Mouse (Mus musculus): ENCODE data around the gene Ranbp10.
A peak's percentile ranks its signal among the peaks of the same experiment; 100 is the strongest.

Ranbp10 gene

DNA sequence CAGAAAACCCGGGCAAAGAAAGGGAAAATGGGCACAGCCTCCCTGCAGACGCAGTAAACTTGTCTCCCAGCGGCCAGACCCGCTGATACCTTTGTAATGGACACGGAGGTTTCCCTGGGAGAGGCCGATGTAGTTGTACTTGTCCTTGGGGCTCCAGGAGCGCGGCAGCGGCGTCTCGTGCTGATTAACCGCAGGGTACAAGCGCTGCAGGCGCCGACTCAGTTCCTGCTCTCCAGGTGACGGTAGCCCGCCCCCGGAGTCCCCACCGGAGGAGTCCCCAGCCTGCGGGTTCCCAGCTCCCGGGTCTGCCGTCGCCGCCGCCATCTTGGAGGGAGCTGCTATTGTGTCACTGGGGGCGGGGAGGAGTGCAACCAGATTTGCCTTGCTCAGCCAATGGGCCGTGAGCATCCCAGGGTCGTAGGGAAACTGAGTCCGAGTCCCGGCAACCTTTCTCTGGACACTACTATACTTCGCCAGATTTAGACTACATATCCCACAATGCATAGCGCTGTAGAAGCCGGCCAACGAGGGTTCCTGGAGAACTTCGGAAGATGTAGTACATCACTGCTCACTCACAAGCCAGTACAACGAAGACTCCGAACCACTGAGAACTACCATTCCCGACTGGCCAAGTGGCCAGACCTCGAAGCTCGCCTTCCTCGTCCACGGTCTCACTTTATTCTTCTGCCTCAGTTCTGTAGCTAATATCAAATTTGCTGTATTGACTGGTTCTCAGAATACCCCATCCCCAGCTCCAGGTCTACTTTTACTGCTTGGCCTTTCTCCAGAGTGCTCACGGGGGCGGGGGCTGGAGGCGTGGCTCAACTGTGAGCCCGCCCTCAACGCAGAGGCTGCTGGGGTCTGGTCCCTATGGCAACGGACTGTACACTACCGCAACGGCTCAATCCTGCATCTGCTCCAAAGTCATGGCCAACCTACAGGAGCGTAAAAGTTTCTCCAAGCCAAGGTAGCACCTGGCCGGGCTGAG is at the start of gene Ranbp10, which contains the start of gene Tsnaxip1:
Gene Ranbp10 (minus strand): TSS at position 490 of the 988 bp plus-strand sequence.
Gene Tsnaxip1 (plus strand): TSS at position 871 of the 988 bp plus-strand sequence.
- DNase-seq (ENCODE audit: low read depth, low spot score) = peak; percentile 98

DNA sequence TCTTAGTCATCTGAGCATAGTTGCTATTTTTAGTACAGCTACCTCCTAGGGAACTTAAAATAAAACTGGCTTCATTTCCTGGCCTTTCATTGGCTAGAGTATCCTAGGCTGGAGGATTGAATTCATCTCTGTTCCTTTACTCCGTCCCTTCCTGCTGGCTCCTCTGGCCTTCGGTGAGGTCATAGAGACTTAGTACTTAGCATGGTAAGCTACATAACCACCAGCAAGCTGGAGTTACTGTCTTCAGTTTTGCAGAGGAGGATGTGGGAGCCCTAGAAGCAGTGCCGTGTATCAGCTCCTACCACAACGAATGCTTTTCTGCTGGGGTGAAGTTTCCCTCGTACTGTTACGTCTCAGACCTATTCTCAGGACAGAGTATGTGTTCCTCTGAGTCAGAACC is 47.2 kb upstream of the Ranbp10 start:
- no peak for DNase-seq (ENCODE audit: low read depth, low spot score)

DNA sequence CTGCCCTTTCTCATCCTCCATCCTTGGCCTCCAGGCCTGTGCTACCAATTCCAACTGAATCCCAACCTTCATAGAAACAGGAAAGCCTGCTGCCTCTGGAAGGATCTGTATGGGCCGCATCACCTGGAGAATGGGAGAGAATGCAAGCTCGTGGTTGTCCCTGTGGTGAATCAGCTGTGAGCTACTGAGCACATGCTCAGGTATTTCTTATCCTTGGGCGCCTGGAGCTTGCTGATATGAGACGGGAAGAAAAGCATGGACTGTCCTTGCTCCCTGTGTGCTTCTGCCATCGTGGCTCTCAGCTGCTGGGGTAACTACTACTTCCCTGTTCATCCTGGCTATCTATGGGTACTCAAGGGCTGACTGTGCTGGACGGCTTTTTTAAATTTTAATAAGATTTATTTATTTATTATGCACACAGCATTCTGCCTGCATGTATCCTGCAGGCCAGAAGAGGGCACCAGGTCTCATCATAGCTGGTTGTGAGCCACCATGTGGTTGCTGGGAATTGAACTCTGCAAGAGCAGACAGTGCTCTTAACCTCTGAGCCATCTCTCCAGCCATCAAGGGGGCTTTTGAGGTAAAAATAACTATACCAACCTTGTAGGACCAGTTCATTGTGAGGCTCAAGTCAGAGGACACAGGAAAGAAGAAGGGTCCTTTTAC is 39.3 kb upstream of the Ranbp10 start:
- no peak for DNase-seq (ENCODE audit: low read depth, low spot score)

DNA sequence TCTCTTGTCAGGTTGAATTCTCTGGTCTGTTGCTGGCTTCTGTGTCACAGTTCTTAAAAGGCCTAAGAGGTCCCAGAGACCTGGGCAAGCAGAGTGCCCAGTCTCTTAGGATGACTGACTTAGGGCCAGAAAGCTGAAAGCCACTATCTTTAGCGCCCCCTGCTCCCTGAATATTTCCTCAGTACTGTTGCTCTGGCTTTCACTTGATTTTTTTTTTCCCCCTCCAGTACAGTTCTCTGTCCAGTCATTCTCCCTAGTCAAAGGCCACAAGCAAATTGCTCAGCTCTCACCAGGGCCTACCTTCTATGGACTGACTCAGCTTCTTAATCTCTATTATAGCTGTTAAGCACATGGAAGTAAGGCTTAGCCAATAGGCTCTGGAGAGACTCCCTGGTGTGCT is 34.8 kb upstream of the Ranbp10 start:
- no peak for DNase-seq (ENCODE audit: low read depth, low spot score)

DNA sequence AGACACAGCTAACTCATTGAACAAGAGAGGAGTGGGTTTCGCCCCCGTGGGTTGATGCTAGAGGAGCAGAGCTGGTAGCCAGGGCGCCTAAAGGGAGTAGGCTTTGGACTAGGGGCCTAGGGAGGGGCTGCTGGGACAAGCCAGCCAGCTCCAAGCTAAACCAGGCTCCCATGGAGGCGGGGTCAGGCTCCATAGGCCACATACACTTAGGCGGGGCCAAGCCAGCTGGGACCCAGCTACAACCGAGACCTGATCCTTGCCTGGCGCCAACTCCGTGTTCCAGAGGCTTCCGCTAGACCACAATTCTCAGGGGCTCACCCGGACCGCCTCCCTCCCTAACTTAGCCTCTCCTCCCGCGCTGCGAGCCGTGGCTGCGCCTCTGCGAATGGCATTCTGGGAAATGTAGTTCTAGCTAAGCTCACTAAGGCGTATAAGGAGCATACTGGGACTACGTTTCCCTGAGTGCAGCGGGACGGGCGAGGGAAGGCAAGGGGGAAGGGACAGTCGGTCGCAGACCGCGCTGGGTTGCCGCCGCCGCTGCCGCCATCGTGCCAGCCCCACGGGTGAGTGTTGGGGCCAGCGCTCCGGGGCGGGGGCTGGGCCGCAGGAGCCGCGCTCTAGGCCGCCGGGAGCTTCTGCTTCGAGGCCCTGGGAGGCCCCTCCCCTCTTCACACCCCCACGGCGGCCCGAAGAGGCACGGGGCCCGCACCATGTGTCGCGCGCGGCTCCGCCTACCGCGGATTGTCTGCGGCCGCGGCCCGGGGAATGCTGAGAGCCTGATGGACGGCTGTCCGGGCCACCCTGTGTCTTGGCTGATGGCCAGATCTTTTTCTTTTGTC is 33.2 kb upstream of the Ranbp10 start, which contains the start of gene Nutf2:
Gene Nutf2 (plus strand): TSS at position 438 of the 839 bp plus-strand sequence.
- peak; percentile 91 for DNase-seq (ENCODE audit: low read depth, low spot score)

DNA sequence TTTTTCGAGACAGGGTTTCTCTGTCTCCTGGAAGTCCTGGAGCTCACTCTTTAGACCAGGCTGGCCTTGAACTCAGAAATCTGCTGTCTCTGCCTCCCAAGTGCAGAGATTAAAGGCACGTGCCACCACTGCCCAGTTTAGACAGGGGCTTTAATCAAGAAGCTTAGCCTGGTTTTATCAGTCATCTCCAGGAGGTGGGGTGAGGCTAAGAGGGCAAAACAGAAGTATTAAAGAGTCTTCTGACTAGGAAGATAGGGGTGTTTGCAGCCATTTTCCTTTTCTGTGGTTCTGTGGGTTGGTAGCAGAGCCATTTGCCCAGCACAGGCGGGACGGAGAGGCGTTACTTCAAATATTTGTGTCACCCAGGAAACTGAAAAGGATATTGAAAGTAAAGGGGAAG is 32.2 kb upstream of the Ranbp10 start:
- DNase-seq (ENCODE audit: low read depth, low spot score) = no peak

DNA sequence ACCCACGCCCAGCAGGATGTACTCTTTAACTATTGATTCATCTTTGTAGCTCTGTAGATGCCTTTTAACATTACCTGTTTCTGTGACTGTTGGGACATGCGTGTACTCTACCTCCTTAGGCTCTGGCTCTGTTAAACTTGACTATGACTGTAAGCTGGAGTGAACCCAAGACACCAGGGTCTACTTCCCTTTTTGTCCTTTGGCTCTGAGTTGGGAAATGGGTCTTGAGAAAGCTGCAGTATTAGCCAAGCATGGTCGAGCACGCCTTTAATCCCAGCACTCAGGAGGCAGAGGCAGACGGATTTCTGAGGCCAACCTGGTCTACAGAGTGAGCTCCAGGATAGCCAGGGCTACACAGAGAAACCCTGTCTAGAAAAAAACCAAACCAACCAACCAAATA is 31.3 kb upstream of the Ranbp10 start:
- no peak for DNase-seq (ENCODE audit: low read depth, low spot score)

DNA sequence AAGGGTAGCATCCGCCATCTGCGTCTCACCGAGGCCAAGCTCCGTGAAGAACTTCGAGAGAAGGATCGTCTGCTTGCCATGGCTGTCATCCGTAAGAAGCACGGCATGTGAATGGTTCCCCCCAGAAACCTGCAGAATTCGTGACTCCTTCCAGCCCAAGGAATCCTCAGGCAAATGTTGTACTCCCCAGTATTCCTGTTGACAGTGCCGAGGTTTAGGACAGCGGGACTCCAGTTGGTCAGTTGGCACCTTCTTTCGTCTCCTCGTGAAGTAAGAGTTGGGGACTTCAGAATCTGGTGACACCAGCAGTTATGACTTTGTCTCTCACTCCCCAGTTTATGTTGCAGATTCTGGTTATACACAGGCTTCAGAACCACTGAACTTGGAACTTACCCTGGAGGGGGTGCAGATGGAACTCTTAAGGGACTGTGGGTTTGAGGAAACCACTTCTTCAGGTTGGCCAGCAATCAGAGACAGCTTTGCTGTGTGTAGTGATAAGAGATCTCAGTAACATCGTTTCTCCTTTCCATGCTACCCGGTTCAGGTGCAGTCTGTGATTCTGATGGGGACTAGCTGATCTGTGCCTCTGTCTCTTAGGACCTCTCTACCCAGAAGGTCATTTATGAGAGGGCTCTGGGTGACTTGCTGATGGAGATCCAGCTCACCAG is 29.2 kb upstream of the Ranbp10 start:
- no peak for DNase-seq (ENCODE audit: low read depth, low spot score)

DNA sequence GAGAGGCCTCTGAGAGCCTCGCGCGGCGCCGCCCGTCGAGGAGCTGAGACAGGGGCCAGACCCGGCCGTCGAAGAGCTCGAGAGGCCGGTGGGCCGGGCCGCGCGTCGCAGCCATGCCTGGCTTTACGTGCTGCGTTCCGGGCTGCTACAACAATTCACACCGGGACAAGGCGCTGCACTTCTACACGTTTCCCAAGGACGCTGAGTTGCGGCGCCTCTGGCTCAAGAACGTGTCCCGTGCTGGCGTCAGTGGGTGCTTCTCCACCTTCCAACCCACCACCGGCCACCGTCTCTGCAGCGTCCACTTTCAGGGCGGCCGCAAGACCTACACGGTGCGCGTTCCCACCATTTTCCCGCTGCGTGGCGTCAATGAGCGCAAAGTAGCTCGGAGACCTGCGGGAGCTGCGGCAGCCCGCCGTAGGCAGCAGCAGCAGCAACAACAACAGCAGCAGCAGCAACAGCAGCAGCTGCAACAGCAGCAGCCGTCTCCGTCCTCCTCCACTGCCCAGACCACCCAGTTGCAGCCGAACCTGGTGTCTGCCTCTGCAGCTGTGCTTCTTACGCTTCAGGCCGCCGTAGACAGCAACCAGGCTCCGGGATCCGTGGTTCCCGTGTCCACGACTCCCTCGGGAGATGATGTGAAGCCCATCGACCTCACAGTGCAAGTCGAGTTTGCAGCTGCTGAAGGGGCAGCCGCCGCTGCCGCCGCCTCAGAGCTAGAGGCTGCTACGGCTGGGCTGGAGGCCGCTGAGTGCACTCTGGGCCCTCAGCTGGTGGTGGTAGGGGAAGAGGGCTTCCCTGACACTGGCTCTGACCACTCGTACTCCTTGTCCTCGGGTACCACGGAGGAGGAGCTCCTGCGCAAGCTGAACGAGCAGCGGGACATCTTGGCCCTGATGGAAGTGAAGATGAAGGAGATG is 28.4 kb upstream of the Ranbp10 start:
- no peak for DNase-seq (ENCODE audit: low read depth, low spot score)

DNA sequence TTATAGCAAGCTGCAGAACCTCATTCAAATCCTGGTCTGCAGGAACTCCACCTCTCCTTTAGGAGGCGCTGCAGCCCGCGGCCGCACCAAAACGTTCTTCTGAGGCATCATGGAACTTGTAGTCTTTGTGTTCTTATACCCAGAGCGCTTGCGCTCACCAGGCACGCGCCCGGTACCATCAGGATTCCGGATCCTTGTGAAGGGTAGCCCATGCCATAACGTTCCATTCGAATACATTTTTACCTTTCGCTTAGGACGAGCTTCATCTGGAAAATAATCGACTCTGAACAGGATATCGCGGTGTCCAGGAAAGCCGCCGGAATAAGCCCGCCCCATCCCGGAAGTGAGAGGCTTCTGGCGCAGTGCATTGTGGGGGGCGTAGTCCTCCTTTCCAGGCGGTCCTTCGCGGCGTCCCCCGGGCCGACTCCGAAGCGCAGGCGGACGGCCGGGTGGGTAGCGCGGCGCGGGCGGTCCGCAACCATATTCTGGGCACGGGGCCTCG is 27.6 kb upstream of the Ranbp10 start, which contains the start of gene Thap11:
Gene Thap11 (plus strand): TSS at position 418 of the 502 bp plus-strand sequence.
- peak; percentile 92 for DNase-seq (ENCODE audit: low read depth, low spot score)

DNA sequence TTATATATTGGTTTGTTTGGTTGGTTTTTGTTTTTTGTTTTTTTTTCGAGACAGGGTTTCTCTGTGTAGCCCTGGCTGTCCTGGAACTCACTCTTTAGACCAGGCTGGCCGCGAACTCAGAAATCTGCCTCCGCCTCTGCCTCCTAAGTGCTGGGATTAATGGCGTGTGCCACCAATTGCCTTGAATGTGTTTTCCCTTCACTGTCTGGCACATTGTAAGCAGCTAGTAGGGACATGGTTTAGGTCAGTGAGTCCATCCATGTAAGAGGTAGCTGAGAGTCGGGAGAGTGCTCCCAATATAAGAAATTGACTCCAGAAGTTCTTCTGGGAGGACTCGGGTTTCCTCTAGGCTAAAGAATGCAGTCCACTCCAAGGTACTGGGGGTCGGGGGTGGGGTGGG is 27.2 kb upstream of the Ranbp10 start:
- no peak for DNase-seq (ENCODE audit: low read depth, low spot score)

DNA sequence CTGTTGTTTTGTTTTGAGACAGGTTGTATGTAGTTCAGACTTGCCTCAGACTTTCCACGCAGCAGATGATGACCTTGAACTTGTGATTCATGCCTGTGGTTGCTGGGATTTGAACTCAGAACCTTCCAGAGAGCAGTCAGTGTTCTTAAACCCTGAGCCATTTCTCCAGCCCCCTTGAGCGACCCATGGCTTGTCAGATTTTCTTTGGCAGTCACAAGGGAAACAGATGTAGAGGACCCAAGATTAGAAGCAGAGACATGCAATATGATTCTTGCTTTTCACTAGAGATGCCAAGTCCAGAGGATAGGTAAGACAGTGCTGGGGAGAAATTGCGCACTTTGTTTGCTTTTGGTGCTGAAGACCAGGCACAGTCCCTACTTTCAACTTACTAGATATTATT is 26.0 kb upstream of the Ranbp10 start, which contains the start of gene Cenpt:
Gene Cenpt (minus strand): TSS at position 101 of the 400 bp plus-strand sequence.
- no peak for DNase-seq (ENCODE audit: low read depth, low spot score)

DNA sequence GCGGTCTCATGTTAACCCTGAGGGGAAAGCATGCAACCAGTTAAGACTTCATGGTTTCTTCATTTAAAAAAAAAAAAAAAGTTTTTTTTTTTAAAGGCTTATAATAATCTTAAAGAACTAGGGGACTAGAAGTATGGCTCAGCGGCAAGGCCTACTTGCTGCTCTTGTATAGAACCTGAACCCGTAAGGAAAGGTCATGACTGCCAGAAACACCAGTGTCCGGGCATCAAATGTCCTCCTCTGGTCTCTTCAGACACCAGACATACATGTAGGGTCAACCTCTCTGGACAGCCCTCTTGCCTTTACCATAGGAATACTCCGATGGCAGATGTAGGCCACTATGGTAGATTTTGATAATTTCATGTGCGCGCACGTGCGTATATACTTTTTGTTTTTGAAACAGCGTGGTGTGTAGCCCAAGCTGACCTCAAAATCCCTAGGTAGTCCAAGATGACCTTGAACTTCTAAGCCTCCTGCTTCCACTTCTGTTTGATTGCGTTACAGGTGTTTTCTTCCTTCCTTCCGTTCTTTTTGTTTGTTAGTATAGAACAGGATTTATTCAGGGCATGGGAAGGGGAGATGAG is 25.1 kb upstream of the Ranbp10 start:
- DNase-seq (ENCODE audit: low read depth, low spot score) = no peak

DNA sequence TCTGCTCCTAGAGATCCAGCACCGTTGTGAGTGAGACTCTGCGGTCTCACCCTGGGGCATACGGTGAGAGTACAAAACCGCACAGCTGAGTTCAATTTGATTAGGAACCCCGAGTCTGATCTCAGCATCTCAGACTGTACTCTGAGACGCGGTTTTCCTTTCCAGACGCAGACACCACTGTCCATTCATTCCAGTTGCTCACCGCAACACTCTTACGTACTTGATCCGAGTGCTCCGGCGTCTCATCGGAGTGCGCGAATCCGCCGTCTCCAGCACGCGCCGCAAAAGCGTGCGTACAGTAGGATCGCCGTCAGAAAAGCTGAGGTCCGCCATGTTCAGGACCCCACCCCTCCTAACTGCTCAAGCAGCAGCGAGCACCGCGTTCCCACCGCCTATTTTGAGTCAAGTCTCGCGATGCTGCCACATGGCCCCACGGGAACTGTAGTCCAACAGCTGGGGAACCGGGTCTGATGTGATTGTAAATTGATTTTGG is 24.5 kb upstream of the Ranbp10 start:
- peak; percentile 78 for DNase-seq (ENCODE audit: low read depth, low spot score)

DNA sequence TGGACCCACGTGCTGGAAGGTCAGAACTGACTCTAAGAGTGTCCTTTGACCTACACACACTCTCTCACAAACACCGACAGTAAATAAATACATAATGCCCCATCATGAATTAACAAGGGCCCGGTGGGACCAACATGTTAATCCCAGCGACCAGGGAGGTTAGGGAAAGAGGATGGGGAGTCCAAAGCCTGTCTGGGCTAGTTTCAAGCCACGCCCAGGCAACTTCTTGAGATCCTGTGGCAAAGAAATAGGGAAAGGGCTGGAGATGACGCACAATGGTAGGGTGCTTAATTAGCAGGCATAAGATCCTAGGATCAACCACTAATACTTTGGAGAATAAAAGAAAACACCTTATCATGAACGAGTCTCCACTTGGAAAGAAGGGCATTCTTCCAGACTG is 23.5 kb upstream of the Ranbp10 start:
- no peak for DNase-seq (ENCODE audit: low read depth, low spot score)

DNA sequence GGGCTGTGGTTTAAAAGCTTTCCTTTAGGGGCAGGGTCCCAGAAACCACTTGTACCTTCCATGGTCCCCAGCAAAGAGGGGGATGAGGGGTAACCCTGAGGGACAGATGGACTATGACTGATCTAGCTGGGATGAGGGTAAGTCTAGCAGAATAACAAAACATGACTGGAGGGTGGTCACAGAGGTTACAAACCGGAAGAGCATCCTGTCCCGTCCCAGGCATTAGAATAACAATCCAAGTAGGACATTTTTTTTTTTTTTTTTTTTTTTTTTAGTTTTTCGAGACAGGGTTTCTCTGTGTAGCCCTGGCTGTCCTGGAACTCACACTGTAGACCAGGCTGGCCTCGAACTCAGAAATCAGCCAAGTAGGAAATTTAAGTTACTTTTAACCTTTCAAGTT is 22.9 kb upstream of the Ranbp10 start:
- no peak for DNase-seq (ENCODE audit: low read depth, low spot score)

DNA sequence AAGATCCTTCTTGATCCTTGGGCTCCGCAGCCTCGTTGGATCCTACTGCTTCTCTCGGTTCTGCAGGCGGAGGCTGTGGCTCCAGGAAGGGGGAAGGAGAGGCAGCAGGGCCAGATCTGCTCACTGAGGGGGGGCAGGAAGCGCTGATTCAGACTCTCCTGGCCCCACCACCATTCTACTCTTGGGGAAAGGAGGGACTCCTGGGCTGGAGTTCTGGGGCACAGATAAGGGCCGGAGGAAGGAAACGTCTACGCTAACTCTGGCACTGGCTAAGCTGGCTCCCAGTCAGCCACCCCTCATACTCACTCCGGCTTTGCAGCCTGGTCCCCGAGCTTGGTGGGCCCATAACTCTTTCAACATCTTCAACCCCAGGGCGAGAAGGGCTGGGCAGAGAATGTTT is 19.5 kb upstream of the Ranbp10 start:
- DNase-seq (ENCODE audit: low read depth, low spot score) = no peak

DNA sequence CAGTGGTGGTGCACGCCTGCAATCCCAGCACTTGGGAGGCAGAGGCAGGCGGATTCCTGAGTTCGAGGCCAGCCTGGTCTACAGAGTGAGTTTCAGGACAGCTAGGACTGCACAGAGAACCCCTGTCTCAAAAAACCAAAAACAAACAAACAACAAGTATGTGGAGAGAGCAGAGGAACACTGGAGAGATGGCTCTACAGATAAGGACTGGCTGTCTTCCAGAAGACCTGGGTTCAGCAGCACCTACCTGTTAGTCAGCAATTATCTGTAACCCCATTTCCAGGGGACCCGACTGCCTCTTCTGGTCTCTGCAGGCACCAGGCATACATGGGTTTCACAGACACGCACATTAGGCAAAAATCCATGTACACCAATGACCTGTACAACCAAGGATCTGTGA is 12.1 kb upstream of the Ranbp10 start:
- no peak for DNase-seq (ENCODE audit: low read depth, low spot score)

DNA sequence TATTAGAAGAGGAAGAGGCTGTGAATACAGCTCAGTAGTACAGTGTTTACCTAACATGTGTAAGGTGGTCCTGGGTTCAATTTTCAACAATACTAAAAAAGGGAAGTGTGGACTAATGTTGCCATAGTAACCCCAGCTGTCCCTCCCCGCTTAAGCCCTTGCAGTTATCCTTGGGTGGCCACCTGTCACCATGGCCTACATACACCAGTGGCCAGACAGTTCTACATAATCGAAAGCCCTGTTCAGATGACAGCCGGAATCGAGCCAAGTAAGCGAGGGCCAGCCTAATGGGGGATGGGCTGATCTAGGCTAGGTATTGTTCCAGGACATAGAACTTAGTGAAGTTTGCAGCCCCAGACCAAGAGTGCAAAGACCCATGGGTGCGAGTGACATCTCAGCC is 9.8 kb upstream of the Ranbp10 start:
- DNase-seq (ENCODE audit: low read depth, low spot score) = no peak

Measured in c-Kit-negative CD71-positive TER-119-positive erythroid progenitor cells, embryonic 14.5 days (primary cell).